10 mouse cellular contexts compared by ENCODE assay signal in the genomic region with DNA sequence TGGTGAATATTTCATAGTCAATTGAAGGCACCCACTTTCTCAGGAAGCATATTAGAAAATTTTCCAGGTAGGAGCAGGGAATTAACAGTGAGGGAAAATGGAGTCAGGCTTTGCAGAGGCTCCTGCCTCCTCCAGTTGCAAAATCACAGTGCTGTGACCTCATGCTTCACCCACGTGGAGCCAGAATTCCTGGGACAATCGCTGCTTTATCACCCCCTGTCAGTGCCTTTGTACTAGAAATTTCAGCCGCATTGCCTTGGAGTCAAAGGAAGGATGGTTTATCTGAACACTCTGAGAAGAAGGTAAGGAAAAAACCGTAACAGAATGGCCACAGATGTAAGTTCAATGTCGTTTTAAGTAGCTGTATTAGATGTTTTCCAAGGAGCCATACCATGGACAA. TPM values are rescaled to one million over a fixed set of nuclear protein-coding genes. Genes with fewer than 3 reads are reported as not detected.
DNase-seq lines count a peak whose midpoint lies in the region; ATAC-seq and TF ChIP-seq lines count a peak whose summit lies in the region.
"Had no signal": no experiment of that assay in that cellular context is flagged by ENCODE, and none has a peak within 500 bp of the region (broad histone marks: within the 10 kb centered on the region; RNA-seq: fewer than 3 reads in every experiment).

No protein-coding gene starts in this region.

- H3K4me2 ChIP-seq in kidney, embryonic 15.5 days, result peak overlapping the region; percentile 56; the same call in 1 of the 2 replicates
- H3K4me2 ChIP-seq in forebrain, embryonic 15.5 days (replicated peaks), result peak overlapping the region; percentile 44
- peak overlapping the region; percentile 42 for H3K4me2 ChIP-seq in midbrain, postnatal 0 days (ENCODE audit: low read depth, low read length, poor library complexity, severe bottlenecking)

- H3K4me3 ChIP-seq in kidney, embryonic 15.5 days (replicated peaks), result no peak overlapping the region
- peak overlapping the region; percentile 68; the same call in 1 of the 2 replicates for H3K4me3 ChIP-seq in forebrain, embryonic 15.5 days
- H3K4me3 ChIP-seq in midbrain, postnatal 0 days (ENCODE audit: low read depth, low read length), result peak overlapping the region; percentile 60; the same call in 1 of the 2 replicates

- no peak for TF ChIP-seq CTCF in midbrain, postnatal 0 days (IDR thresholded peaks at IDR 0.05)

- 29% methylated on average over 5 of the region's 5 CpGs for WGBS in kidney, embryonic 15.5 days
- 13% methylated on average over 5 of the region's 5 CpGs for WGBS in forebrain, embryonic 15.5 days
- 20% methylated on average over 5 of the region's 5 CpGs for WGBS in midbrain, postnatal 0 days

- peaks cover 45% of the 10 kb centered on the region; the same call in 1 of the 2 replicates for H3K27me3 ChIP-seq in kidney, embryonic 15.5 days
- no peaks in the 10 kb centered on the region for H3K27me3 ChIP-seq in forebrain, embryonic 15.5 days
- peaks cover 3% of the 10 kb centered on the region; the same call in 1 of the 2 replicates for H3K27me3 ChIP-seq in midbrain, postnatal 0 days (ENCODE audit: insufficient read depth, low read length)

- H3K9ac ChIP-seq in kidney, embryonic 15.5 days, result no peak overlapping the region
- no peak overlapping the region for H3K9ac ChIP-seq in forebrain, embryonic 15.5 days (replicated peaks)
- H3K9ac ChIP-seq in midbrain, postnatal 0 days (replicated peaks; ENCODE audit: low read length, poor library complexity, severe bottlenecking), result 0 out of 2 replicates have a peak overlapping the region, but pooled peaks have one; percentile 46

- H3K4me1 ChIP-seq in kidney, embryonic 15.5 days, result 0 out of 2 replicates have a peak, but pooled peaks cover 3% of the 10 kb centered on the region
- H3K4me1 ChIP-seq in forebrain, embryonic 15.5 days, result peaks cover 13% of the 10 kb centered on the region
- H3K4me1 ChIP-seq in midbrain, postnatal 0 days (ENCODE audit: insufficient read depth, low read length), result no peaks in the 10 kb centered on the region
- H3K4me1 ChIP-seq: liver, embryonic 15.5 days had no signal

- no peak overlapping the region for H3K27ac ChIP-seq in kidney, embryonic 15.5 days
- 0 out of 2 replicates have a peak overlapping the region, but pooled peaks have one; percentile 93 for H3K27ac ChIP-seq in forebrain, embryonic 15.5 days (replicated peaks)
- peak overlapping the region; percentile 84 for H3K27ac ChIP-seq in midbrain, postnatal 0 days (ENCODE audit: low read depth, low read length)
- H3K27ac ChIP-seq: liver, embryonic 15.5 days had no signal

- H3K36me3 ChIP-seq in kidney, embryonic 15.5 days, result no peaks in the 10 kb centered on the region
- no peaks in the 10 kb centered on the region for H3K36me3 ChIP-seq in forebrain, embryonic 15.5 days
- H3K36me3 ChIP-seq in midbrain, postnatal 0 days (ENCODE audit: insufficient read depth, low read length), result no peaks in the 10 kb centered on the region
- H3K36me3 ChIP-seq: liver, embryonic 15.5 days had no signal

- no peaks in the 10 kb centered on the region for H3K9me3 ChIP-seq in kidney, embryonic 15.5 days (replicated peaks)
- no peaks in the 10 kb centered on the region for H3K9me3 ChIP-seq in forebrain, embryonic 15.5 days
- H3K9me3 ChIP-seq in midbrain, postnatal 0 days (ENCODE audit: low read length), result no peaks in the 10 kb centered on the region
- H3K9me3 ChIP-seq: liver, embryonic 15.5 days had no signal

- no peak for ATAC-seq in kidney, embryonic 15.5 days (replicated peaks; ENCODE audit: low FRiP score)
- no peak for ATAC-seq in forebrain, embryonic 15.5 days (replicated peaks)
- ATAC-seq in midbrain, postnatal 0 days (ENCODE audit: low FRiP score), result no peak

- DNase-seq in kidney, adult 18-20 months, result no peak
- peak; percentile 62 for DNase-seq in adrenal gland, postnatal 14 days
- DNase-seq in midbrain, postnatal 0 days (ENCODE audit: low spot score), result peak; percentile 35
- DNase-seq in spleen, postnatal 36 days (ENCODE audit: low spot score in 2 of 2), result no peak
- no peak for DNase-seq in gastrocnemius, adult 8-10 months (ENCODE audit: low spot score in 2 of 2)
- DNase-seq in kidney, postnatal 14 days, result no peak
- DNase-seq: kidney, adult 9 months had no signal

RNA-seq across cellular contexts. Expression of a gene that starts 1.5 kb away (rescaled TPM):
- polyA plus RNA-seq in kidney, embryonic 15.5 days (2015; fragmentation: Nextera tagmentation; extraction: Ambion mirVana), result 1.8 and 2.0 TPM in 2 replicates
- 13.8 and 14.2 TPM in 2 replicates for total RNA-seq in adrenal gland, postnatal 14 days (2021)
- polyA plus RNA-seq in forebrain, embryonic 15.5 days (2015; fragmentation: Nextera tagmentation; extraction: Ambion mirVana), result 5.9 and 6.2 TPM in 2 replicates
- 15.4 and 18.3 TPM in 2 replicates for total RNA-seq in midbrain, postnatal 0 days (2014; rRNA removed)
- polyA plus RNA-seq in midbrain, postnatal 0 days (2015; fragmentation: Nextera tagmentation; extraction: Ambion mirVana), result 3.4 and 3.7 TPM in 2 replicates
- 1 to 10 TPM in 2 of 4 experiments, under 1 TPM in 2; 0.73 to 1.1 (median 0.96) TPM for total RNA-seq in gastrocnemius, adult 8-10 months (2022)

Comparison
In these comparisons a context has a peak if more than half of its experiments do, and no peak if none do; other contexts are left out.
1. DNase-seq: peak in adrenal gland, postnatal 14 days (single experiment) and midbrain, postnatal 0 days (single experiment); none in kidney, adult 18-20 months (single experiment), spleen, postnatal 36 days (0 of 2), gastrocnemius, adult 8-10 months (0 of 2) and kidney, postnatal 14 days (single experiment).
2. Peak in every context shown above with its lines, with median percentiles within 50 percentile points of each other: H3K4me2 ChIP-seq.